Mouse (Mus musculus) MEL (cell line): ENCODE measurements around the gene Olfm2. TPM values are rescaled to one million over a fixed set of nuclear protein-coding genes. Genes with fewer than 3 reads are reported as not detected.
A peak's percentile ranks its signal among the peaks of the same experiment; 100 is the strongest.

Experiments used
- DNase-seq: peaks from one replicate; pipeline ENCODE4 v3.0.0; 2011; ENCODE audit warnings: low read depth, low spot score
- H3K27ac ChIP-seq: 2 replicates; pipeline ENCODE4 v1.5.1; 2012; ENCODE audit warnings: low read depth, mild to moderate bottlenecking, control low read depth, low read length, moderate library complexity; ENCODE audit not compliant: control insufficient read depth
- H3K27me3 ChIP-seq, 2 experiments: fragments of 150-350 bp in 1 of 2; sonication (generic) in 1 of 2; 2 replicates each; pipeline ENCODE4 v1.6.1; 2012; ENCODE audit warnings: low read length in 2 of 2, mild to moderate bottlenecking in 2 of 2, improper control_type of control experiment in 1 of 2, moderate library complexity in 1 of 2; ENCODE audit not compliant: insufficient read depth in 2 of 2, control insufficient read depth in 1 of 2
- H3K36me3 ChIP-seq, 2 experiments: 2 replicates each; pipeline ENCODE4 v1.6.1; 2012 to 2014; ENCODE audit warnings: low read length in 2 of 2, improper control_type of control experiment in 1 of 2, inconsistent platforms in 1 of 2, mild to moderate bottlenecking in 1 of 2; ENCODE audit not compliant: insufficient read depth in 2 of 2, control insufficient read depth in 1 of 2
- H3K4me1 ChIP-seq, 2 experiments: fragments of 150-350 bp in 1 of 2; sonication (generic) in 1 of 2; 2 replicates each; pipeline ENCODE4 v1.6.1; 2012; ENCODE audit warnings: low read length in 2 of 2, improper control_type of control experiment in 1 of 2, mild to moderate bottlenecking in 1 of 2; ENCODE audit not compliant: insufficient read depth in 2 of 2, control insufficient read depth in 1 of 2
- H3K4me3 ChIP-seq, 2 experiments: fragments of 150-350 bp in 1 of 2; sonication (generic) in 1 of 2; 2 replicates each; pipeline ENCODE4 v1.5.1; 2012; ENCODE audit warnings: low read depth in 2 of 2, low read length in 2 of 2, mild to moderate bottlenecking in 2 of 2, moderate library complexity in 2 of 2, control low read depth in 1 of 2, improper control_type of control experiment in 1 of 2; ENCODE audit not compliant: control insufficient read depth in 1 of 2, insufficient read depth in 1 of 2
- H3K79me2 ChIP-seq: 2 replicates; pipeline ENCODE4 v1.6.1; 2012; ENCODE audit warnings: mild to moderate bottlenecking, low read length, moderate library complexity; ENCODE audit not compliant: control insufficient read depth, poor library complexity, insufficient read depth
- H3K9ac ChIP-seq: 2 replicates; pipeline ENCODE4 v1.6.1; 2012; ENCODE audit warnings: low read depth, mild to moderate bottlenecking, control low read depth, low read length, moderate library complexity; ENCODE audit not compliant: control insufficient read depth, poor library complexity, severe bottlenecking
- H3K9me3 ChIP-seq: fragments of 150-350 bp; sonication (generic); replicated peaks from 2 replicates; pipeline ENCODE4 v1.6.1; 2012; ENCODE audit warnings: mild to moderate bottlenecking, low read length, improper control_type of control experiment, moderate library complexity; ENCODE audit not compliant: insufficient read depth
- CHD1 ChIP-seq: IDR thresholded peaks from 2 replicates; pipeline ENCODE4 v1.6.1; 2012; ENCODE audit warnings: low read depth, mild to moderate bottlenecking, inconsistent platforms, low read length, improper control_type of control experiment
- CTCF ChIP-seq, 3 experiments: IDR thresholded peaks in 2 of 3; conservative IDR thresholded peaks in 1 of 3; 2 replicates each; pipeline ENCODE4 v1.5.1; 2011 to 2012; ENCODE audit warnings: low read length in 3 of 3, low read depth in 2 of 3, mild to moderate bottlenecking in 2 of 3, improper control_type of control experiment in 1 of 3, inconsistent platforms in 1 of 3, mixed read lengths in 1 of 3, moderate library complexity in 1 of 3; ENCODE audit not compliant: control insufficient read depth in 1 of 3, insufficient read depth in 1 of 3, poor library complexity in 1 of 3, severe bottlenecking in 1 of 3
- E2F4 ChIP-seq: IDR thresholded peaks from 2 replicates; pipeline ENCODE4 v1.6.1; 2011; ENCODE audit warnings: low read depth, low read length, improper control_type of control experiment, borderline replicate concordance
- GABPA ChIP-seq: IDR thresholded peaks from 2 replicates; pipeline ENCODE4 v1.6.1; 2012; ENCODE audit warnings: low read depth, mild to moderate bottlenecking, inconsistent platforms, low read length, improper control_type of control experiment, moderate library complexity
- GATA1 ChIP-seq: IDR thresholded peaks from 2 replicates; pipeline ENCODE4 v1.6.1; 2011; ENCODE audit warnings: low read depth, low read length, improper control_type of control experiment
- JUND ChIP-seq: IDR thresholded peaks from 2 replicates; pipeline ENCODE4 v1.6.1; 2011; ENCODE audit warnings: low read depth, mild to moderate bottlenecking, improper control_type of control experiment, low read length
- KAT2A ChIP-seq: conservative IDR thresholded peaks from 2 replicates; pipeline ENCODE4 v1.6.1; 2012; ENCODE audit warnings: low read depth, low read length, improper control_type of control experiment, inconsistent platforms
- MAFK ChIP-seq: IDR thresholded peaks from 2 replicates; pipeline ENCODE4 v1.6.1; 2011; ENCODE audit warnings: low read depth, mild to moderate bottlenecking, low read length, improper control_type of control experiment, borderline replicate concordance
- MAX ChIP-seq: IDR thresholded peaks from 2 replicates; pipeline ENCODE4 v1.6.1; 2011; ENCODE audit warnings: low read length, improper control_type of control experiment
- NELFE ChIP-seq: IDR thresholded peaks from 2 replicates; pipeline ENCODE4 v1.6.1; 2011; ENCODE audit warnings: low read depth, low read length, improper control_type of control experiment
- NRF1 ChIP-seq: IDR thresholded peaks from 2 replicates; pipeline ENCODE4 v1.6.1; 2014; ENCODE audit warnings: low read depth, mild to moderate bottlenecking, inconsistent platforms, low read length, improper control_type of control experiment, moderate library complexity; ENCODE audit not compliant: poor library complexity, insufficient read depth, severe bottlenecking
- POLR2A ChIP-seq, 2 experiments: IDR thresholded peaks; 2 replicates each; pipeline ENCODE4 v1.6.1; 2011 to 2012; ENCODE audit warnings: low read length in 2 of 2, mild to moderate bottlenecking in 2 of 2, control low read depth in 1 of 2, improper control_type of control experiment in 1 of 2, low read depth in 1 of 2, moderate library complexity in 1 of 2; ENCODE audit not compliant: control insufficient read depth in 1 of 2, insufficient read depth in 1 of 2, poor library complexity in 1 of 2
- POLR2AphosphoS2 ChIP-seq: IDR thresholded peaks from 2 replicates; pipeline ENCODE4 v1.6.1; 2011; ENCODE audit warnings: low read length, improper control_type of control experiment
- RAD21 ChIP-seq: IDR thresholded peaks from 2 replicates; pipeline ENCODE4 v1.6.1; 2011; ENCODE audit warnings: mild to moderate bottlenecking, low read depth, low read length, improper control_type of control experiment
- SIN3A ChIP-seq: IDR thresholded peaks from 2 replicates; pipeline ENCODE4 v1.6.1; 2012; ENCODE audit warnings: low read length, improper control_type of control experiment, inconsistent platforms
- SMC3 ChIP-seq: IDR thresholded peaks from 2 replicates; pipeline ENCODE4 v1.6.1; 2011; ENCODE audit warnings: low read depth, low read length, improper control_type of control experiment
- TBP ChIP-seq: IDR thresholded peaks from 2 replicates; pipeline ENCODE4 v1.8.0; 2011; ENCODE audit warnings: low read depth, low read length, improper control_type of control experiment
- UBTF ChIP-seq: IDR thresholded peaks from 2 replicates; pipeline ENCODE4 v1.6.1; 2012; ENCODE audit warnings: low read depth, mild to moderate bottlenecking, inconsistent platforms, low read length, improper control_type of control experiment, moderate library complexity, borderline replicate concordance; ENCODE audit not compliant: insufficient read depth
- USF2 ChIP-seq, 2 experiments: IDR thresholded peaks; 2 replicates each; pipeline ENCODE4 v1.6.1; 2011 to 2012; ENCODE audit warnings: improper control_type of control experiment in 2 of 2, low read length in 2 of 2, borderline replicate concordance in 1 of 2, inconsistent platforms in 1 of 2, low read depth in 1 of 2, mild to moderate bottlenecking in 1 of 2; ENCODE audit not compliant: insufficient read depth in 1 of 2
- ZC3H11A ChIP-seq: IDR thresholded peaks from 2 replicates; pipeline ENCODE4 v1.6.1; 2012; ENCODE audit warnings: low read depth, mild to moderate bottlenecking, inconsistent platforms, low read length, improper control_type of control experiment
- ZMIZ1 ChIP-seq: IDR thresholded peaks from 2 replicates; pipeline ENCODE4 v1.6.1; 2012; ENCODE audit warnings: low read depth, mild to moderate bottlenecking, inconsistent platforms, low read length, improper control_type of control experiment, moderate library complexity
- ZNF384 ChIP-seq: IDR thresholded peaks from 2 replicates; pipeline ENCODE4 v1.6.1; 2012; ENCODE audit warnings: low read depth, mild to moderate bottlenecking, inconsistent platforms, low read length, improper control_type of control experiment
- polyA plus RNA-seq, 2 experiments: library from polyadenylated mRNA; stranded (reverse) in 1 of 2; unstranded in 1 of 2; fragments of >175 nt in 1 of 2; fragments of >200 nt in 1 of 2; gene quantifications; 2 replicates each; pipeline versions ENCODE4 v1.2.1 to v1.2.4; 2012; ENCODE audit warnings: low replicate concordance in 2 of 2, low read depth in 1 of 2; ENCODE audit not compliant: insufficient read length in 2 of 2, insufficient read depth in 1 of 2, missing spikeins in 1 of 2
- total RNA-seq: library from RNA; depleted of rRNA; stranded (reverse); fragments of 300-350 nt; gene quantifications from 2 replicates; pipeline ENCODE4 v1.2.3, GENCODE M21; 2012

Olfm2 gene
- total and polyA plus RNA-seq, 3 experiments: 0.54 to 1.9 TPM; not detected in 1

- H3K9me3 ChIP-seq: no peaks in the 10 kb centered on the region
- peak overlapping the region; percentile 63 to 69 for H3K4me3 ChIP-seq
- TF ChIP-seq GATA1 (no peak), USF2 (IDR thresholded peaks at IDR 0.05; ENCODE audit: borderline replicate concordance in 1 of 2, insufficient read depth in 1 of 2, low read depth in 1 of 2, low read length in 2 of 2) (no peak), ZC3H11A (no peak), JUND (no peak), CHD1 (no peak), GABPA (no peak), KAT2A (no peak), RAD21 (no peak), POLR2AphosphoS2 (no peak), SIN3A (no peak), CTCF (IDR thresholded peaks at IDR 0.05 in 2 of 3, conservative IDR thresholded peaks at IDR 0.05 in 1 of 3; ENCODE audit: control insufficient read depth in 1 of 3, insufficient read depth in 1 of 3, low read depth in 2 of 3, low read length in 3 of 3, poor library complexity in 1 of 3, severe bottlenecking in 1 of 3) (no peak), ZNF384 (no peak), MAFK (no peak), MAX (no peak), NRF1 (no peak), UBTF (no peak), NELFE (no peak)
- H3K4me1 ChIP-seq: peaks cover 15 to 27% of the 10 kb centered on the region in 2 experiments
- peaks cover 53% of the 10 kb centered on the region for H3K79me2 ChIP-seq
- H3K27me3 ChIP-seq: no peaks in the 10 kb centered on the region
- H3K27ac ChIP-seq: peak overlapping the region; percentile 31
- H3K9ac ChIP-seq: peak overlapping the region; percentile 80
- peaks cover 27 to 40% of the 10 kb centered on the region in 2 experiments for H3K36me3 ChIP-seq
- no peak for DNase-seq
Observed at GRCm38 (mm10) chr9:20652260-20652658, 93.9 kb downstream of the Olfm2 start.

- Histone ChIP-seq H3K4me3 (peak within 1 kb of the TSS; percentile 63 to 69), H3K36me3 (peaks cover 23 to 41% of the 10 kb centered on the region in 2 experiments), H3K79me2 (peaks cover 49% of the 10 kb centered on the region), H3K27ac (peak within 1 kb of the TSS; percentile 31), H3K9me3 (no peaks in the 10 kb centered on the region), H3K9ac (peak within 1 kb of the TSS; percentile 80), H3K27me3 (no peaks in the 10 kb centered on the region), H3K4me1 (peaks cover 15 to 27% of the 10 kb centered on the region in 2 experiments)
- TF ChIP-seq TBP (peak; percentile 80), ZMIZ1 (no peak), SIN3A (no peak), SMC3 (no peak), POLR2A (IDR thresholded peaks at IDR 0.05; ENCODE audit: control insufficient read depth in 1 of 2, insufficient read depth in 1 of 2, low read depth in 1 of 2, low read length in 2 of 2, poor library complexity in 1 of 2) (peak in 1 of 2 experiments; percentile 98; a peak in 2 of 4 replicates), E2F4 (no peak), MAFK (no peak)
- DNase-seq: peak; percentile 100
Observed at GRCm38 (mm10) chr9:20651602-20652259, 94.4 kb downstream of the Olfm2 start, which contains the start of gene Pin1. Gene Pin1, plus strand, starts transcription at chr9:20652095.
